Mouse (Mus musculus) layer of hippocampus, postnatal 36 days (tissue): Measurements from ENCODE around the gene Morc1. TPM values are rescaled to one million over a fixed set of nuclear protein-coding genes. Genes with fewer than 3 reads are reported as not detected.

Experiments used
- DNase-seq, 2 experiments: peaks; one replicate each; pipeline ENCODE4 v3.0.0; 2022
- total RNA-seq, 2 experiments: library from RNA; stranded (reverse); gene quantifications; 2 replicates each; pipeline ENCODE4 v1.2.3; 2021

Morc1 gene
- total RNA-seq, 2 experiments from 2014 or later, result 0.10 to 0.13 TPM

GRCm38 (mm10) chr16:48627296-48627695, 196.3 kb downstream of the Morc1 start:
- DNase-seq, result no peak

GRCm38 (mm10) chr16:48629710-48630109, 198.7 kb downstream of the Morc1 start:
- no peak for DNase-seq

- DNase-seq, result no peak
These were observed 199.4 kb downstream of the Morc1 start for GRCm38 (mm10) chr16:48630466-48630865.

GRCm38 (mm10) chr16:48632351-48632750, 201.3 kb downstream of the Morc1 start:
- DNase-seq, result no peak

GRCm38 (mm10) chr16:48646246-48646645, 215.2 kb downstream of the Morc1 start:
- no peak for DNase-seq

- no peak for DNase-seq
These were observed 240.7 kb downstream of the Morc1 start for GRCm38 (mm10) chr16:48671696-48672095.

DNA sequence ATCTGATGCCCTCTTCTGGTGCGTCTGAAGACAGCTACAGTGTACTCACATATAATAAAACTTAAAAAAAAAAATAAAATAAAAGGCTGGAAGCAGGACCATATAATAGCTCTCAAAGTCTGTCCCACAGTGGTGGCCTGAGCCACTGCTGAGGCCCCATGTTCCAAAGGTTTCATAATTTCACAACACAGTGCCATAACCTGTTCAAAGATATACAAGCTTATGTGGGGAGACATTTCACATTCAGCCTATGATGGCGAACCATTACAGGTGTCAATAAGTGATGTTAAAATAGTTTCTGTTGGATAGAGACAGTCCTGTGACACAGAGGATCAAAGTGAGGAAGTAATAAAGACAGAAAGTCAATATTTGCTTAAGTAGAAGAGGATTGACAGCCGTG, 241.6 kb downstream of the Morc1 start:
- no peak for DNase-seq

DNA sequence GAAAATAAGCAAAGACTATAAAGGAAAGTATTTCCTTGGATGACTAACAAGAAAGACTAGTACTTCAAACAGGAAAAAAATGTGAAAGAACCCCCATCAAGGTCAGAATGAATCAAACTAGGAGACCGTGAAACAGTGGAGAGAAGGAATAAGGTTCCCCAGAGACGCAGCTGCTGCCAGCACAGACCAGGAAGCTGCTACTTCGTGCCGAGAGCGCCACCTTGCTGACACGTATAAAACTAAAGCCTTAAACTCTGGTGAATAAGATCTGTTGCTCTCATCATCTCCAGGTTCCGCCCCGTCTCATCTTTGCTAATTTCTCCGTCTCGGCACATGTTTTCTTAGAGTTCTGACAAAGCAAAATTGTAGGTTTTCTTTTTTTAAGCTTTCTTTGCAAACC, 244.6 kb downstream of the Morc1 start:
- peak; percentile 49 to 64 for DNase-seq

- no peak for DNase-seq
These were observed 245.2 kb downstream of the Morc1 start for GRCm38 (mm10) chr16:48676205-48676604.

DNA sequence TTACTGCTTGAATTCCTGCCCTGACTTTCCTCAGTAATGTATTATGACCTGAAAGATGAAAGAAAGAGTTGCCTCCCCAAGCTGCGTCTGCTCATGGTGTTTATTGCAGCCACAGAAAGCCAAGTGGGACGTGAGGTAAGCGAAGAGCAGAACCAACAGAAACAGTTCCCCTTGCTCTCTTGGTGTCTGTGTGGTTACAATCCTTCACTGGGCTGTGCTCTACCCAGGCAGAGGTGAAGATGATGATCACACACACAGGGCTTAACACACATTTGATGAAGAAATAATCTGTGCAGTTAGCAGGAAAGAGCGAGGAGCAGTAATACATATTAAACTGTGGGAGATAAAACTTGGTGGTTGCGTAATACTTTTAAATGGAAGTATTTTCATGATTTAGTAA, 246.3 kb downstream of the Morc1 start:
- DNase-seq, result no peak

GRCm38 (mm10) chr16:48678029-48678428, 247.0 kb downstream of the Morc1 start:
- DNase-seq, result no peak

Other genes starting within 250 kb of the Morc1 start
- not detected for gene Dppa4, start 147.5 kb upstream of the Morc1 start, total RNA-seq
- not detected for gene Dppa2, start 127.3 kb upstream of the Morc1 start, total RNA-seq
- gene Gm5485, start 18.8 kb upstream of the Morc1 start, total RNA-seq, result not detected